Mouse (Mus musculus): Measurements from ENCODE around the gene Cdyl.

Cdyl gene

DNA sequence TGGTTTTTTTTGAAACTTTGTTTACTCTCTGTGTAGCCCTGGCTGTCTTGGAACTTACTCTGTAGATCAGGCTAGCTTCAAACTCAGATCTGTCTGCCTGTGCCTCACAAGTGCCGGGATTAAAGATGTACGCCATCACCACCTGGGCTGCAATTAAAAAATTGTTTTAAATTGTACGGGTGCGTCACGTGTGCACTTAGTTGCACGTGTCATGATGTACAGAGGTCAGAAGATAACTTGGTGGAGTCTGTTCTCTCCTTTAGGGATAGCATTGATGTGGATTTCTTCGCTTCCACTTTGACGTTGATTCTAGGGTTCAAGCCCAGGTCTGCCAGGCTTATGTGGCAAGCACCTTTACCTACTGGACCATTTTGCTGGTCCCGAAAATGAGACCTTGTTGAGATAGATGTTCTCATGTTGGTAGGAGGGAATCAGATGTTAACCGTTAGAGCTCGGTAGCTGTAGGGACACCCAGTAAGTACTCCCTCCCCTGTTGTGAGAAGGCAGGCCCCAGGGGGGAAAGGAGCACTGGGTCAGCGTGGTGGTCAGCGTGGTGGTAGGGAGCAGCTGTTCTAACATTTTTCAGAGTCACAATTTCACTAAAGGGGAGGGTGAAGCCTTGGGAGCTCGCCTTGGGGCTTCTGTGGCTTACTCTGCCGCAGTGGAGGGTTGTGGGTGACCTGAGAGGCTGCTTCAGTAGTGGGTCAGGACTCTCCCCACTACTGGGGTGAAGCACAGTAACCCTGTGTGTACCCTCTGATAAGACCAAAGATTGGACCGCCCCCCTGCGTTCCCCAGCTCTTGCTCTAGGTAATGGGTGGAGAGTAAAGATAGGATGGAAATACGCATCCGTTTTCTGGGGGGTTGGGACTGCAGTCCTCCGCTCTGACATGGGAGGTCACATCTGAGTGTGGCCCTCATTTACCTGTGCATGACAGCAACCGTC is 97.0 kb downstream of the Cdyl start:
- DNase-seq (ENCODE audit: low read depth, low spot score) = no peak

DNA sequence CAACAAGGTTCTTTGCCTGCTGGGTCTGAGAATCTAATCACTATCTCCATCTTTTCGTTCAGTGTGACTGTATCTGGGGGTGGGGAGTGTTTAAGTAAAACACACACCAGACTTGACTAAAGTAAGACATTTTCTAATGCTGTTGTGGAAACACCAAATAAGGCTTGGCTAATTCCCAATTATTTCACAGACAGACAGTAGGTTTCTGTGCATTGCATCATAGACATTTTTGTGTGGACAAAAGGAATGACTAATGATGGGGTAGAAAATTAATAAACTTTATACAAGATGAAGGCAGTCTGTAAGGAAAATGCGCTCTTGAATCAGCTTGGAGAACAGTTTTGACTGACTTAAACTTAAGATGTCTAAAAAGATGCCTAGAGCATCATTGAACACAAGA is 100.7 kb downstream of the Cdyl start:
- DNase-seq (ENCODE audit: low read depth, low spot score) = no peak

DNA sequence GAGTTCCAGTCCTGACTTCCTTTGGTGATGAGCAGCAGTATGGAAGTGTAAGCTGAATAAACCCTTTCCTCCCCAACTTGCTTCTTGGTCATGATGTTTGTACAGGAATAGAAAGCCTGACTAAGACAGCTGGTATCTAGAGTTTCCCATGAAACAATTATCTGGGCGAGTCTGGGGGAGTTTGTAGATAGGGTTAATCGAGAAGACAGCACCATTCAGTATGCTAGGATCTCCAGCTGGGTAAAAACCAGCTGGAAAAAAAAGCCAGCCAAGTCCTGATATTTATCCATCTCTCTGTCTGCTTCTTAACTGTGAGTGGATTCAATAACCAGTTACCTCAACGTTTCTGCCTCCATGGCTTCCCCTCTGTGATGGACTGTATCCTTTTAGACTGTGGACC is 104.9 kb downstream of the Cdyl start:
- no peak for DNase-seq (ENCODE audit: low read depth, low spot score)

DNA sequence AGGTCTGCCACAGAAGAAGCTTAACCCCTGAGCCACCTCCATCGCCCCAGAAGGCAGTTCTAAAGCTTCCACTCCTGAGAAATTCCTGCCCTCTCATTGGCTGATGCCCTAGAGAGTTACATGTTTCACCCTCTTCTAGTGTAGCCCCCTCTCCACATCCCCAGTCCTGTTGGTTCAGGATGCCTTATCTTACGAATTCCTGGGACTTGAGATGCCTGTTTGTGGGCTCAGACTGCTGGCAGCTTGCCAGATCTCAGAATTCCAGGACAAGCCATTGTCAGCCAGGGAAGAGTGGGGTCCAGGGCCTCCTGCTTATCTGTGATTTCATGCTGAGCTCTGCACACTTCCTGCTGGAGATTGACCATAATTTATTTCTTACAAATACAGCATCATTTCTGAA is 106.2 kb downstream of the Cdyl start:
- DNase-seq (ENCODE audit: low read depth, low spot score) = peak; percentile 39

DNA sequence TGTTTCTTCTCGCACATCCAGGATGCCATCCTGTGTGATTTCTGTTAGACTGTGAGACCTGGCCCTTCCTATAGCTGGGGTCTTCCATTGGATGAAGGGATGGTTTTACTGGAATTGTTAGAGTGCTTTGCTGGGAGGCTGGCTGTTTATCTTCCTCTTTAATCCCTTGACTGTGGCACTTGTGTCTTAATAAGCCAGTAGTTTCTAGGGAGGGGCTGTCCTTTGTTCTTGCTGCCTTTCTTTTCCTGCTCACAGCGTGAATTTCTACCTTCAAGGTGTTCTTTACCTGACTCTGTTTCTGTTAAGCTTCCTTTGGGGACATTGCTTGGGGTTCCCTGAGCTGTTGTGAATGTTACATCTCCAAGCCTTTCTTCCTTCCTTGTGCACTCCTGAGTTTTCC is 110.0 kb downstream of the Cdyl start:
- DNase-seq (ENCODE audit: low read depth, low spot score) = peak; percentile 43

DNA sequence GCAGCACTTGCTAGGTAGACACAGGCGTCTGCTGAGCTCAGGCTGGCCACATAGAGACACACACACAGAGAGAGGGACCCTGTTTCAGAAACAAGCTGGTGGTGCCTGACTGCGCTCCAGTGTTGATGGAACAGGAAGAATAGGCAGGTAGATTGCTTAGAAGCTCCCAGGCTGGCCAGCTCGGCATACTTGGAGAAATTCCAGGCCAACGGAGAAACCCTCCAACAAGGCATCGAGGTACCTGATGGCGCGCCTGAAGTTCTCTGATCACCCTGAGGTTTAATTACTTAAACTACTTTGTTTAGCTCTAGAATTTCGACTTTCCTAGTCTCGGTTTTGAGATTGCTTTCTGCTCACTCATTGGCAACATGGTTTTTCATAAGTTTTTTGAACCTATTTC is 110.8 kb downstream of the Cdyl start:
- no peak for DNase-seq (ENCODE audit: low read depth, low spot score)

DNA sequence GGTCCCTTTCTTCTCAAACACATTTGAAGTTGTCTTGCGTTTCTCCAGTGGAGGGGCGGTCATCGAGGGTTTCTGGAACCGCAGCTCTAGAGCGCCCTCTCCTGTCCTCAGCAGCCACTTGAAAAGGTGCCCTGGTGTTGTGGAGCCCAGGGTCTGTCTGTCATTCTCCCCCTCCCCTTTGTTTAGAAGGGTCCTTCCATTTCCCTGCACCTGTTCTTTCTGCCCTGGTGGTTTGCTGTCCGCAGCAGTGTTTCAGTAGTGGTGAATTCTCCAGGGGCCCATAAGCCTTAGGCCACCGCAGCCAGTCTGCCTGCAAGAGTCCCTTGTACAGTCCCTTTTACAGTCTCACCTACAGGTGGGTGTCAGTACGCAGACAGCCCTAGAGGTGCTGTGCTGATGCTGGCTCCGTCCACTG is 112.3 kb downstream of the Cdyl start:
- peak; percentile 74 for DNase-seq (ENCODE audit: low read depth, low spot score)

DNA sequence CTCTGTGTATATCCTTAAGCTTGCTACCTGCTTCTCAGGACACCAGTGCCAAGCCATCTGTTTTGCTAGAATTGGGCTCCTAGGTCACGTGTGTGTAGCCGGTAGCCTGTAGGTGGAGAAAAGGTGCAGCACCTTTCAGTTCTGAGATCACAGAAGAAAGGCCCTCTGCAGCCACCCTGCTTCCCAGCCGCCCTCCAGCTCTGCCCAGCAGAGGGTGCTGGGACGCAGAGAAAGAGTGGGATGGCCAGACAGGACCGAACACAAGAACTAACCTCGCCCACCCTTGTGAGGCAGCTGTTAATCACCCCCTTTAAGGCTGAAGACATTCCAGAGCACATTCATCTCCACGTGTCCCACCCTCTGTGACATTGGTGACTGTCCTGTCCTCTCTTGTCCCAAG is 114.1 kb downstream of the Cdyl start:
- DNase-seq (ENCODE audit: low read depth, low spot score) = peak; percentile 56

DNA sequence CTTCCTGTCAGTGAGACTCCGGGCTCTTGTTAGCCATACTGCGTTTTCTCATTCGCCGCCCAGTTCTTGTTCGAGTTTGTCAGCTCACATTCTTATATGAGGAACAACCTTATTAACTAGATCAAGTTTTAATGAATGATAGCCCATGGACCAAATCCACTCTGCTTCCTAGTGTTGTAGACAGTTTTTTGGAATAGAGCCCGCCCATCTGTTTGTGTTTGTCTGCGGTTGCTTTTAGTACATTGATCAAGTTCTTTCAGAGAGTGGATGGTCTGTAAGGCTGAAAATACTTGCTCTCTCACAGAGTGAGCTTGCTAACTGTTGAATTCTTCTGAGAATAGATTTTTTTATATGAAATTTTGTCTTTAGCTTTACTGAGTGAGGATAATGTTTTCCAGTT is 116.5 kb downstream of the Cdyl start:
- DNase-seq (ENCODE audit: low read depth, low spot score) = no peak

DNA sequence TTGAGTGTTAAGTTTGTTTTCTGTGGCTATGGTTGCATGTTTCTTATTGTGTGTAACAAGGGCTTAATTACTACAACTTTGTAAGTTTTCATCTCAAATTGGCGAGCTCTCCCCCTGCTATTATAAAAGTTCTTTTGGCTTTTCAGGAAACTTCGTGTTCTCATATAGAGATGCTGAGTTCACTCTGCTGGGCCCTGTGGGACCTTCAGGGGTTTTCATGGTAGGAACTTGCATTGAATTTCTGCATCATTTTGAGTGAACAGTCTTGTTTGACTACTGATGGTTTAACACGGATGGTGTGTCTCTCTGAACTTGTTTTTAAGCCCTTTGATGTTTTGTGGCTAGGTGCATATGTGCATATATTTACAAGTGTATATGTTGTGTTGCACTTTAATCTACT is 121.1 kb downstream of the Cdyl start:
- no peak for DNase-seq (ENCODE audit: low read depth, low spot score)

DNA sequence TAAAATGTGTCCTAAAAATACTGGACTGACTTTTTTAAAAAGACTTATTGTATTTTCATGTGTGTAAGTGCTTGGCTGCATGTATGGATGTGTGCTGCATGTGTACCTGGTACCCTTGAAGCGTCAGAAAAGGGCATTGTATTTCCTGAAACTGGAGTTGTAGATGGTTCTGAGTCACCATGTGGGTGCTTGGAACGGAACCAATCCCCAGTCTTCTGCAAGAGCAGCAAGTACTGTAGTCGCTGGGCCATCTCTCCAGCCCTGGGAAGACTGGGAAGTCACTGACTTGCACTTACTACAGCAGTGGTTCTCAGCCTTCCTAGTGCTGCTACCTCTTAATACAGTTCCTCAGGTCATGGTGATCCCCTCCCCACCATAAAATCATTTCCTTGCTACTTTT is 122.1 kb downstream of the Cdyl start:
- no peak for DNase-seq (ENCODE audit: low read depth, low spot score)

DNA sequence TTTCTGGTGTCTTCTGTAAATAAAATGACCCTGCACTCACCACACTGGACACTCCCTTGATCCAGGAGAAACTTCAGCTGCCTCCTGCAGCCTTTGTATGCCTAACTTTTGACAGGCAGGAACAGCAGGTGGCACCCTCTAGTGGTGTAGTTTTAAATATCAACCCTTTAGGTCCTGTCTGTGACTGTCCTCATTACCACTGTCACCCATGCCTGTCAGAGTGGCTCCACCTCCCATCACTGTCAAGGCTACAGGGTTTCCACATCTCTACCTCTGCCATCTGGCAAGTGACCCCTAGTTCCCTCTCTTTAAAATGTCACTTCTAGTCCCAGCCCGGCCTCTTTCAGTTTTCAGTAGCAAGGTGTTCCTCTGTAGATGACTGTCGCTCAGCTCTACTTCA is 123.3 kb downstream of the Cdyl start:
- peak; percentile 74 for DNase-seq (ENCODE audit: low read depth, low spot score)

DNA sequence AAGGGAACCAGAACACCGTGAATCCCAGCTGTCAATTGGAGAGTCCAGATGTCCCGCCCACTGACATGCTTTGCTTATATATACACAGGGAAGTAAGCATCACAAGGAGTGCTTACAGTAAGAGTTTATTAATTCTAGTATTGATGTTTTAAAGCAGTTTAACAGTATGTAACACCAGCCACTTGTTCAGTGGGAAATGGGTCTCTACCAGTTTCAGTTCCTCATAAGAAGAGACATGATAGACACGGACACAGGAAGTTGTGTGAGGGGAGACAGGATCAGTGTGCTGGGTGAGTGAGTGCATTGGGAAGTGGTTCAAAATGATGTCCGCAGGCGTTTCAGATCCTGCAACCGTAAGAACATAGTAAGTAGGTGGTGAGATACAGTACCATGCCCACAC is 123.9 kb downstream of the Cdyl start:
- DNase-seq (ENCODE audit: low read depth, low spot score) = no peak

DNA sequence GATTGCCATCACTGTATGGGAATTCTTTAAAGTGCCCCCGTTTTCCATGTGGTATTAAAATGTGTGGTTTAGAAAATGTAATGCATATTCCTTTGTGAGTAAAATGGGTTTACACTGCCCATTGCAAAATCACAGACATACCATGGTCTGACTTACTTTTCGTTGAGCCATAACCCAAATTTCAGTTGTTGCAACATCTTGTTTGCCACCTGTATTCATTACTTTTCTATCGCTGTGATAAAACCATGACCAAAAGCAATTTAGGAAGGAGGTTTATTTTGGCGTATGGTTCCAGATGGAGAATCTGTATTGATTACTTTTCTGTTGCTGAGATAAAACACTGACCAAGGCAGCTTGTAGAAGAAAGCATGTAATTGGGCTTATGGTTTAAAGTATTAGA is 124.6 kb downstream of the Cdyl start:
- no peak for DNase-seq (ENCODE audit: low read depth, low spot score)

DNA sequence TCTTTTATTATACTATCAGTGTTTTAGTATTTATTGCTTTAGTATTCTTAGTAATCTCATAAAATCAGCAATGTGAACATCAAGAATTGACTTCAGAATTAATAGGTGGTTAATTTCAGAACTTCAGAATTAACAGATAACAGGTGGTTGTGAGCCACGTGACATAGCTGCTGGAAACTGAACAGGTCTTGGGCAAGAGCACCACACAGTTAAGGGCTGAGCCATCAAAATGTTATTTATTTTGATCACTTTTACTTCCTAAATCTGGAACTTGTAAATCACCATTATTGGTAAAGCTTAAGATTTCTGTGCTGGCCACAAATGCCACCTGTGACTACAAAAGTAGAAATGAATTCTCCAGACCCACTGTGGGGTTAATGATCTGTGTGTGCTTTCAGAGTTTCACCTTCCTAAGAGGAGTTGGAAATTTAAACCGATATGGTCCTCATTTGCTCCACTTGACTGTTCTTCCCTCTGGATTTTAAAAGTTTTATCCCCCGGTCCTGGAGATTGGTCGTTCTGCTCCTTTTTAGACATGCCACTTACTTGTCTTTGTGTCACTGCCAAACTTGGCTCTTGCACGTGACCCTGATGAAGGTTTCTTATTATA is 125.8 kb downstream of the Cdyl start:
- no peak for DNase-seq (ENCODE audit: low read depth, low spot score)

DNA sequence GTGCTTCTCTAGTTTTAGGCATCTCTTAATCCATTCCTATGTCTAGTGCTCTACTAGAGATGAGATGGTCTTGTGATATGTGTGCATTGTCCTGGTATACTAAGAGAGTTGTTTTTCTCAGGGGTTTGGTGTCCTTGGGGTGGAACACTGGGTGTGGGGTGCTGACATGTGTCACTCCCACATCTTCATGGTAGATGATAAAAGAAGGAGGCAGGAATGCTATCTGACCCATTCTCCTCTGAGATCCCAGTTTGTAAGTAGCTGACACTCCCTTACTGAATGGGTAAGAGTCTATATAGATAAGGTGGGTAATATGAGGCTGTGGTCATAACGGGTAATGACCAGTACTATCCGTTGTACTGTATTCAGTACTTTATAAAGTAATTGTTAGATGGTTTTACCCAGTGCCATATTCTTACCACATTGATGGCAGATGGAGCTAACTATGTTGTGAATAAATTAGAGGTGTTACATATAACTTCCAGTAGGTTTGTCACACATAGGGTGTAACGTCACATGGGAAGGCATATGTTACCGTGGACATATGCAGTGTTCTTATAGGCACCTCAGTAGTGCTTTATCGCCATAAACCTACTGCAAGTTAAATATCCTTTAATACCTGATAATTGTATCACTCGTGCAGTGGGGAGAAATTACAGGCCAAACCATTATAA is 127.2 kb downstream of the Cdyl start:
- DNase-seq (ENCODE audit: low read depth, low spot score) = no peak

DNA sequence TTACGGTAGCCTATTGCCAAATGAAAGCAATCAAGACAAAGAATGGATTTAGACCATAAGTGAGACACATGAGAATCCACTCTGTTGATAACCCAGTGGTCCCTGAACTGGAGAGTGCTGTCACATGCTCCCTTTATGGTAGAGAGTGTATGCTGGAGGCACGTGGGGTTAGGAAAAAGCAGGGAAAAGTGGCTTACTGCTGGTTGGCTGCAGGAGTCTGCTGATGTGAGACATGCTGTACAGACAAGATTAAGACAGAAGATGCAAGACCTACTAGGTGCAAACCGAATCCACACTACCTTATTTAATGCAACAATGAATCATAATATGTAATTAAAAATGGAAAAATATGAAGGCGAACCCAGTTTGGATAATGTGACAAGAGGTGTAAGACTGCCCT is 129.9 kb downstream of the Cdyl start:
- DNase-seq (ENCODE audit: low read depth, low spot score) = no peak

DNA sequence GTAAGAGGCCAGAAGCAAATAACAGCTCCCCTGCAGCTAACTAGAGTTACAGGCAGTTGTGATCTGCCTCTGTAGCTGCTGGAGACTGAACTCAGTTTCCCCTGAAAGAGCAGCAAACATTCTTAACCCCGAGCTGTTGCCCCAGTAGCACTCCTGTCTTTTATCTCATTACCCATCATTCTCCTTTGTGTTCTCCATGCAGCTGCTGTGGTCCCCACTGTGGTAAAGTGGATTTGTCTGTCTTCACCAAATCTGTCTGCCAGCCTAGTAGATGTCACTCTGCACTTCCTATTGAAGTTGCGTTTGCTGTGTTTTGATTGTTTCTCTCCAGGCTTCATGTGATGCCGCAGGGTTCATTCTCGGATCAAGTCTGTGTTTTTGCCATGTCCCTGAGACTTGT is 130.8 kb downstream of the Cdyl start:
- no peak for DNase-seq (ENCODE audit: low read depth, low spot score)

DNA sequence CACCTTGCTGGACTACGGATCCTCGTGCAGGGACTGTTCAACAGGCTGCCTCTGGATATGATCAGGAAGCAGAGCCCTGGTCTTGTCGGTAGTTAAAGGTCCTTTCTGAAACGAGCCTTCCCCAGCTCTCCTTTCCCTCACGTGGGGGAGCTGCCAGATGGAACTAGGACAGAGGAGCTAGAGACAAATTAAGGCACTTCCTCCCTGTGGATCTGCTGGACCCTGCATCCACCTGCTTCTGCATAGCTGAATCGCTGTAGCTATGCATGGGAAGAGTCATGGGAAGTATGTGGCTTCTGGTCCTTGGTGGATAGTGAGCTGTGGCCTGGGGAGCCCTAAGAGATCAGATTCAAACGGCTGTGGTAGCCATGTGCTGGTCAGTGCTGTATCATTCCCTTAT is 134.7 kb downstream of the Cdyl start:
- DNase-seq (ENCODE audit: low read depth, low spot score) = no peak

DNA sequence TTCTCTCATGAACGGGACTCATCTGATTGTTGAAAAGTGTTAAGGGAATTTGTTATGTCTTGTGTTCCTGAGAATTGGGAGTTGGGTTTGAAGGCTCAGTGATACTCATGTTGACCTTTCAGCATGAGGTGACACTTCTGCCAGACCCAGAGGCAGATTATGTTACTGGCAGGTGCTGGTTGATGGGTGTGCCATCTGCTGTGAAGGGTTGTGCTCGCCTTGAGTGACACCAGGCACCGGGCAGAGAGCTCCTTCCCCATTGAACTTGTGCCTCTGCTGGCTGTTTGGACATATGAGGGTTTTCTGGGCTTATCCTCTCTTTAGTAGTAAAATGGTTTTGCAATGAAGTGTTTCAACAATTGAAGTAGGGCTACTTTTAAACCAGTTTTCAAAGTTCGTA is 135.1 kb downstream of the Cdyl start:
- DNase-seq (ENCODE audit: low read depth, low spot score) = no peak

DNA sequence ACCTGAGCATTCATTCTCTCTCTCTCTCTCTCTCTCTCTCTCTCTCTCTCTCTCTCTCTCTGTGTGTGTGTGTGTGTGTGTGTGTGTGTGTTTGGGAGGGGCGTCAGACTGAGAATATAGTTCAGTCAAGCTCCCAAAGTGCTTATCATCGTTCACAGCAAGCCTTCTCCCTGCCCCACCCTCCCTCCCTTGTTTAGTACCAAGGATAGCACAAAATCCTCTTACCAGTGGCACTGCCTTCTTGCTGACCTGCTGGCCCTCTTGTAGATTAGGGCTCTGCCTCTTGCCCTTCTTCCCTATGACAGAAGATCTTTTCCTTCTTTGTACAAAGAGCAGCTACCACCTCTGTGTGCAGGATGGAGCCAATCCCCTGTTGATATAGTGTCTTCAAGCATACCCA is 136.3 kb downstream of the Cdyl start:
- no peak for DNase-seq (ENCODE audit: low read depth, low spot score)

DNA sequence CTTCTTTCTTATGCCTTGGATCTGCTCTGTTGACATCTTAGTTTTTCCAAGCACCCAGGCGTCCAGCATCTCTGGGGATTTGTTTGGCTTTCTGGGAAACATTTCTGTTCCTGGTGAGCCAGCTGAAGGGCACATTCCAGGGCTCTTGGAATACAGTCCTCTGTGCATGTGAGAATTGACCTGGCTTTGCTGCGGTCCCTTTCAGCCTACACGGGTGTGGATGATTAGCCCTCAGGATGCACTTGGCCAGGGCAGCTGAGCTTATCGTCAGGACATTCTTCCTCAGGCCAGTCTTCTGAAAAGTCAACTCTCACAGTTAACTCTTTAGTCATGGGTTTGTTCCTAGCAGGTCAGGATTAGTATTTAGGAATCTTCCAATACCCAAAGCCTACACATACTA is 136.7 kb downstream of the Cdyl start:
- no peak for DNase-seq (ENCODE audit: low read depth, low spot score)

Data from ZHBTc4 (cell line).